Mouse (Mus musculus) spleen, postnatal 14 days (tissue): Measurements from ENCODE around the gene Gdpd2.

Experiments
- DNase-seq, 2 experiments: peaks; one replicate each; pipeline ENCODE4 v3.0.0; 2021 to 2022; ENCODE audit warnings: low spot score in 2 of 2

The Gdpd2 gene

DNA sequence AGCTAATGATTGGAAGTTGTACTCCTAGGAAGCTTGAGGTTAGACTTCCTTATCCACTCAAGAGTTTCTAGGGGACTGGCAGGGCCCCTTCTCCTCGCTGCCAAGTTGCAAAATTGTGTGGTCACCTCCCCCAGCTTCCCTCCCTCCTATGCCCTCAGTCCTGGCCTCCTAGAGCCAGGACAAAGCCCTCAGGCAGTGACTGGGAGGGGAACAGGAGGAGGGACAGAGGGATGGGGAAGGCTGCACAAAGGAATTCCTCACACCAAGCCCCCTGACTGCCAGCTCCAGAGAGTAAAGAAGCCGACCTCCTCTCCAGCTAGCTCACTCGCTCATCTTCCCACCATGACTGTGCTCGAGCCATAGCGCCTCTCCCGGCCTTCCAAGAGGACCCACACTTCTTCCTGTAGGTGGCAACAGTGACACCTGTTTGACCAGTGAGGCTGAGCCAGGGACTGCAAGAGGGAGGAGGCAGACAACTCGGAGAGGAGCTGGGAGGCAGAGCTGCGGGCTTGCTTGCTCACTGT, at the start of gene Gdpd2:
Gdpd2 (plus strand) TSS at position 209 of the 524 bp plus-strand sequence.
- DNase-seq = no peak

DNA sequence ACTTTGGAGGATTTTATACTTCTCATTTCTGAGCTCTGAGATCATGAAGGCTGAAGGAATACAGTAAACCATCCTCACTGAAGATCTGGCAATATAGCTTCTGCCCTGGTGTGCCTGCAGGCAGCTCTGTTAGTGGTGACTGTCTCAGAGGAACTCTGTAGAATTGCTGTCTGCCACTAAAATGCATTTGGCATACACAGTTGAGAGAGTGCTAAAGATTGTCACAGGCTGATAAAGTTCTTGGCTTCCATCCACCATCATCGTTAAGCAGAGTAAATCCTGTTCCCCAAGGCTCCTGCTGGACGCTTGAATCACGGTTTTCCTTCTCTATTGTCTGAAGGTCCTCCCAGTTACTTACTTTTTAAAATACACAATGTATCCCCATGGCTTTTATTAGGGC, 43.1 kb upstream of the Gdpd2 start:
- DNase-seq = no peak

DNA sequence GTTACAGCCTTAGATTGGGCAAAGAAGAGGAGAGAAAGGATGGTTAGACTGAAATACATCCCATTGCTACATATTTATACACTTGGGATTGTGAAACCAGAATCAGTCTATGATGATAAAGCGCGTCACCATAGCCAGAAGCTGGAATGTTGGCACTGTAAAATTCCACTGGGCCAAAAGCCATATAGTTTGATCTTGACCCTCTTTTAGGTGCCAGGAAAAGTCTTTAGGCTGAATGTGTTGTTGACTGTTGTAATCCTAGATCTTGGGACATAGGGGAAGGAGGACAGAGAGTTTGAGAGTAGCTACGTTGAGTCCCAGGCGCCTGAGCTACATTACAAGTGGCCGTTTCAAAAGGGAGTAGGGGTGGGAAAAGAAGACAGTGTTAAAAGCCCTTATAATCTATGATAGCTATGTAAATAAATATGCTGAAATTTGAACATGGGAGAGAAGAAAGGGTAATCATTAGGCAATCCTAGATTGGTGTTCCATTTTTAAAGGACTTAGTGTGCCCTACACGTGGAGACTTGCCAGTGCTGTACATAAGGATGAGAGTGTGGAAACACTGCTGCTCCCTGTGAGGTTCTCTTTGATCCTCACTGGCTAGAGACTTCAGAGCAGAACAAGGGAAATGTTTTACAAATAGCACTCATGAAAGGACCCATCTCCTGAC, 42.2 kb upstream of the Gdpd2 start:
- DNase-seq = no peak

DNA sequence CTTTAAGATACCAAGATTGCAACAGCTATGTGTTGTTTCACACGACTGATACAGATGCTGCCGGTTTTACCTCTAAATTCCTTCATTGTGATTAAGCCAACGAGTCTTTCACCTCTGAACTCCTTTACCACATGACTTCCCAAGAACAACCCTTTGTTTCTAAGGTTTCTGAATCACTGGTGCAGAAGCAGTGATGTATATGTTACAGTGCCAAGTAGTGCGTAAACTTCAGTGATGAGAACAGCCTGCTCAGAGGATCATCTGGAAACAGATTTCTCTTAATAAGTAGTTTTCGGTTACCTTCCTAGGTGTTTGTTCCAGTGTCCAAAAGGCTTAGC, 41.7 kb upstream of the Gdpd2 start:
- DNase-seq = no peak

DNA sequence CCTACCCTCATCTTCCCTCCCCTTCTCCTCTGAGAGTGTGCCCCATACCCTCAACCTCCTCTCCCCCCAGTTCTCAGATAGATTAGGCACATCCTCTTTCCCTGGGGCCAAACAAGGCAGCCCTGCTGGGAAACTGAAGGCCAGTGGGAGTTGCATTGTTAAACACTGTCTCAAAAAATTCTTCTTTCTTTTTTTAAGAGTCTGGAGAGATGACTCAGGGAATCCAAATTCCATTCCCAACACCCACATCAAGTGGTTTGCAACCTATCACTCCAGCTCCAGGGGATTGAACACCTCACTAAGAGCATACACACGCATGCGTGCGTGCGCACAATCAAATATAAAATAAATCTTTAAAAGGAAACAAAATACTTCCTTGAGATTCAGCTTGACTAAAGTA, 32.9 kb upstream of the Gdpd2 start:
- DNase-seq = no peak

DNA sequence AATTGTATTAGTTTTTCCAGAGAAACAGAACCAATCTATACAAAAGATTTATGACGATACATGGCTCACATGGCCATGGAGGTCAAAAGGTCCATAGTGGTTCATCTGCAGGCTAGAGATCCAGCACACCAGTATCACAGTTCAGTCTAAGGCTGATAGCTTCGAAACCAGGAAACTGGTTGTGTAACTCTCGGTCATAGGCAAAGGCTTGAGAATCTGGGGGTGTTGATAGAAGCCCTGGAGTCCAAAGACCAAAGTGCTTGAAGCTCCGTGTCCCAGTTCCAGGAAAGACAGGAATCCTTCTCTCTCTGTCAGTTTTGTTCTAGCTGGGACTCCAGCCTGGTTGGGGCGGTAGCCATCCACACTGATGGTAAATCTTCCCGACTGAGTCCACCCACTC, 21.6 kb upstream of the Gdpd2 start:
- DNase-seq = no peak

DNA sequence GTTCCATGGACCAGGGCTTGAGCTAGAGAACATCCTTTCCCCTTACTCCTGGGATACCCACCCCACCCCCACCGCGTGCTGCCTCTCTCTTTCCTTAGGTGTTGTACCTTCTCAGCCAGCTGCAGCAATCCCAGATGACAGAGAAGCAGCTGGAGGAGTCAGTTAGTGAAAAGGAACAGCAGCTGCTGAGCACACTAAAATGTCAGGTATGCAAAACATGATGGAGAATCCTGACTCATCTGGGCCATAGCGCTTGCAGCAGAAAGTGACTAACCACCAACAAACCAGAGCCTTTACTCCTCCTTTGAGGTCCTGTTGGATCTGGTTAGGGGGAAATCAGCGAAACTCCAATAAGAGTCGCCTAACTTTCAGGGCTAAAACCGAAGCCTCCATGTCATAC, 13.5 kb upstream of the Gdpd2 start:
- DNase-seq = no peak

DNA sequence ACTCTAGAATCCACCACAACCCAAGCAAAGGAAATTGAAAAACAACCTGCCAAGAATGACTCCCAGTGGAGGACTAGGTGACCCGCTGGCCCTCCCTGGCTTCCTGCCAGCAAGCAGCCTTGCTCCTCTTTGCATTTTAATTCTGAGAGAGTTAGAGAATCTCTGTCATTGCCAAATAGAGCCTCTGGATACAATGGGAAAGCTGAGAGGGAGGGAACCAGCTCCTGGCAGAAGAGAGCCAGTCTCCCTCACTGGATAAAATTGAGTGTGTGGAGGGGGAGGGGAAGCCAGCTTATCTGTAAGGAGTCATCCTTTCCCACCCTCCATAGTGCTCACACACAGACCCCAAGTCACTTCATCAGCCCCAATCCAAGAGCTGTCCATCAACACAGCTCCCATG, 726 bp upstream of the Gdpd2 start:
- DNase-seq = no peak

DNA sequence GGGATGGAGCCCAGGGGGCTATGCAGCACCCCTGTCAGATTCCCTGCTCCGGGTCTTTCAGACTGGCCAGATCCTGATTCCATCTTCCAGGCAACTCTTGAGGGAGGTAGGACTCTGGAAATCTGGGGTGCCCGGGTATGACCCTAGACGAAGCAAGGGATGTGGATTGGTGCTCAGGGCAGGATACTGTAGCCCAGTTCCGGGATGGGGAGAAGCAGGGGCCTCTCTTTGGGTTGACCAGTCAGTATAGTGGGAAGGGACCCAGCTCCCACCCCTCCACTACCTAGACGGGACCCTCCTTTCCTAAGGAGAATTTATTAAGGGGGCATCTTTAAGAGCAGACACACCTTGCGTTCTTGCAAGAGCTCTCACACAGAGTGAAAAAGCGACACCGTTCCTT, 593 bp downstream of the Gdpd2 start:
- no peak for DNase-seq

DNA sequence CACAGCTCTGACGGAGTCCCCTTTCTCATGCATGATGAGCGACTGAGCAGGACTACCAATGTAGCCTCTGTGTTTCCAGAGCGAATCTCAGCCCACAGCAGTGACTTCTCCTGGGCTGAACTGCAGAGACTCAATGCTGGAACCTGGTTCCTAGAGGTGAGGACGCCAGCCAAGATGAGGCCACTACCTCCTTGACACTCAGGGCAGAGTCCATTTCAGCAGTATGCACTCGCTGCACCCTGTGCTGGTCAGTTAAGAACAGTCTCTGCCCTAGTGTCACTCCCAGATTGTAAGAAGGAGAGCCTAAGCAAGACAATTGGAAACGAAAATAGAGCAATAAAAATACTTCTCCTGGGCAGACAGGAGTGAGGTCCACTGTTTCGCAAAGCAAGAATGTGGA, 4.7 kb downstream of the Gdpd2 start:
- DNase-seq = no peak

DNA sequence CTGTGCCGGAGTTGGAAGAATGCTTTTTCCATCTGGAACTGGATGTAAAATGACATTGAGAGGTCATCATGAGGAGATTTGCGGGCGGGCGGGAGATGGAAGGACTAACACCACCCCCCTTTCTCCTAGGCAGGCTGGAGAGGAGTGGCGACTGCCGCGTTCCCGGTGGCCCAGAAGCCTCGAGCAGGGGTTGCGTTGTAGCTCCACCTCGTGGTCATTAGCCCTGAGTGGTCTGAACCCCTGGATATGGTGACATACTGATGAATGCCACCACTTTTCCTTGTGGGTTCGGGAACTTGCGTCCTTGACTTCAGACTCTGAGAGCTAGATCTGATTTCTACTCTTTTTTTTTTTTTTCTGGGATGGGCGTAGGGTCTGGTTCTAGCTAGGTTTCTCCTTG, 9.2 kb downstream of the Gdpd2 start:
- DNase-seq = no peak

DNA sequence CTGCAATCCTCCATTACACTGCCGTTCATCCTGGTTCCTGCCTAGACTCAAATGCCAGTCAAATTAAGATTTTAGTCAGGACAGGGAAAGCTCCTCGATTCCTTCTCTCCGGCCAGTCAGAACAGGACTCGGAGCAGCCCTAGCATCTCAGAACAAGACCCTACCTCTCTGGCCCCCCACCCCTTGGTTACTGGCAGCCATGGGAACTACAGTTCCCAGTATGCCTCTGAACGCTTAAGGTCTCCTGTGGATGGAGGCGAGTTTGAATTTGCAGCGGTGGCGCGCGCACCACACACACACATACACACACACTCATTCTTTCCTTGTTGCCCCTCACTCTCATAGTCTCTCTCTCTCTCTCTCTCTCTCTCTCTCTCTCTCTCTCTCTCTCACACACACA, 9.8 kb downstream of the Gdpd2 start:
- no peak for DNase-seq

DNA sequence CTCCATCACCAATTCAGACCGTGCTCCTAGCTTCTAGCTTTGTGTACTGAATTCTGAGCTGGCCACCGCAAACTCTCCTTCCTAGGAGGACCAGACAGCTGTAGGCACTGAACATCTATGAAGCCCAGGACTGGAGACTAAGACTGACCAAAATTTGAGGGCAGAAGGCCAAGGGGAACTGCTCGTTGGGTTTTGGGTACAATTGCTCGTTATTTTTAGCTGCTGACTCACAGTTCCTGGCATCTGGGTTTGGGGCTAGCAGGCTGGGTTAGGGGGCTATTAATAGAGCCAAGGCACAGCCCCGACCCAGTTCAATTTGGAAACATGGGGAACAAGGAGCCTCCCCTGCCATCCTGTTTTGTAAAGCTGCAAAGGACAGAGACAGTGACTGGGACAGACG, 11.1 kb downstream of the Gdpd2 start:
- DNase-seq = no peak

DNA sequence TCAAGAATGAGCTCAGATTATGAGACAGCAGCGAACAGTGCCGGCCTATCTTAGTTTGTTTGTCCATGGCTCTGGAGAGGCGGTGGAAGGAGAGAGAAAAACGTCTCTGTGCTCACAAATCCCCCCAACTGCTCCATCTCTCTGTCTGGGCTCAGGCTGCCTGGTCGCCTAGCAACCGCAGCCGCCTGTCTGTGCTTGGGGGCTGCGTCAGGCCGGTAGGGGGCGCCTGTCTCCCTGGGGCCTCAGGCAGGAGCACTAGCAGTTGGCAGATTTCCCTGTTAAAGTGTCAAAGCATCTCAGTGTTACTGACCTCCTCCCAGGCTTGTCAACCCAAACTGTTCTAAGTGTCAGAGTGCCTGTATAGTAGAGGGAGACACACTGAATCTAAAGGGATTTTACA, 12.3 kb downstream of the Gdpd2 start:
- DNase-seq = peak; percentile 8 to 15

DNA sequence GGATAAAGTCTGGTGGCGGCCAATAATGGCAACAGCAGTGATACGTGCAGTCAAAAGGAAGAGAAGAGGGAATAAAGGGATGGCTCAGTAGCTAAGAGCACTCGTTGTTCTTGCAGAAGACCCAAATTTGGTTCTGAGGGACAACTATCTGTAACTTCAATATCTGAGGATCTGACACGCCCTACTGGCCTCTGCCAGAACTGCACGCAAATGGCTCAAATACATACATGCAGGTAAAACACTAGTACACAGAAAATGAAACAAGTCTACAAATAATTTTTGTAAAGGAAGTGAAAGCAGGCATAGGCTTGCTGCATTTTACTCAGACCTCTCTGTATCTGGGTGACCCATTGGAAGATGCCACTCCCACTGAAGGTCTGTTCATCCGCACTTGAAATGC, 36.2 kb downstream of the Gdpd2 start:
- no peak for DNase-seq

DNA sequence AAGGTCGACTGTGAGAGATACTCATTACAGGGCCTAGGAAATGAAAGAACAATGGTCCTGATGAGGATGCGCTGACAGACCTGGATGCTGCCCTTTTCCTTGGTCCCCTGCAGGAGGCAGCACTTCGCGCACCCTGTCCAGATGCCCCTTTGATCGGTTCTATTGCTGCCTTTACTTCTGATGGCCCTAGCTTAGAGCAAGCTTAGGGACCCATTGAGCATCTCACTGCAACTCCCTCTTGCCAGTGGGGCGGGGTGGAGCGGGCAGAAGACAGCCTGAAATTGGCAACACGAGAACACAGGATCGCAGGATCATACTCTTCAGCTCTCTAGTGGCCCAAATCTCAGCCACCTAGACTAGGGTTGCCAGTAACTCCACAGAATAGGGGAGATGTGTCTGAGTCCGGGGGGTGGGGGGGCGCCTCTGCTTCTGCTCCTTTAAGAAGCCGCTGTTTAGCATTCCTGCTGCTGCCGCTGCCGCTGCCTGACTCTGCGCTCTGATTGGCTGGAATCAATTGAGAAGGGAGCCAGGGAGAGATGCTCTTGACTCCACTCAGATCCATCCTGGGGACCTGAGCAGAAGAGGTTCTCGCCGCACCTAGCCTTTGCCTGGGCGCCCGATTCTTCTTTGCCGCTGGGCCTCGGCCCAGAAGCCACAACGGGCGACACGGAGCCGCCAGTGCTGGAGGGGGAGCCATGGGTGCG, 37.7 kb downstream of the Gdpd2 start, which contains the start of gene Dlg3:
Dlg3 (plus strand) TSS at position 542 of the 704 bp plus-strand sequence.
- DNase-seq = no peak

DNA sequence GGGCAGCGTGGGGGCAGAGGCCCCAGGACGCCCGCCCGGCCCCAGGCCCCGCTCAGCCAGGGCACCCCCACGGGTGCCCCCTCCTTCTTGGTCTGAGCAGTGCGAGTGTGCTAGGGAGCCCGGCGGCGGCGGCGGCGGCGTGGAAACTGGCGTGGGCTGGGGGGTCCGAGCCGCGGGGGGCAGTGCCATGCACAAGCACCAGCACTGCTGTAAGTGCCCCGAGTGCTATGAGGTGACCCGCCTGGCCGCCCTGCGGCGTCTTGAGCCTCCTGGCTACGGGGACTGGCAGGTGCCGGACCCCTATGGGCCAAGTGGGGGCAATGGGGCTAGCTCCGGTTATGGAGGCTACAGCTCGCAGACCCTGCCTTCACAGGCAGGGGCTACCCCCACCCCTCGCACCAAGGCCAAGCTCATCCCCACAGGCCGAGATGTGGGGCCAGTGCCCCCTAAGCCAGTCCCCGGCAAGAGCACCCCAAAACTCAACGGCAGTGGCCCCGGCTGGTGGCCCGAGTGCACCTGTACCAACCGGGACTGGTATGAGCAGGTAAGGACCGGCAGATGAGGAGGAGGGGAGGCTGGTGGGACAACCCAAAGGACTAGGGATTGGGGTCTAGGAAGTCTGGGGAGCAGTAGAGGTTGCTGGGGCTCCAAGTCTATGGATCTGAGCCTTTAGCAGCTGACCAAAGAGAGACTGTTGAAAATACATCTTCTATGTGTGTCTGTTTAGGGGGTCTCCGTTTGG, 38.4 kb downstream of the Gdpd2 start:
- DNase-seq = no peak

DNA sequence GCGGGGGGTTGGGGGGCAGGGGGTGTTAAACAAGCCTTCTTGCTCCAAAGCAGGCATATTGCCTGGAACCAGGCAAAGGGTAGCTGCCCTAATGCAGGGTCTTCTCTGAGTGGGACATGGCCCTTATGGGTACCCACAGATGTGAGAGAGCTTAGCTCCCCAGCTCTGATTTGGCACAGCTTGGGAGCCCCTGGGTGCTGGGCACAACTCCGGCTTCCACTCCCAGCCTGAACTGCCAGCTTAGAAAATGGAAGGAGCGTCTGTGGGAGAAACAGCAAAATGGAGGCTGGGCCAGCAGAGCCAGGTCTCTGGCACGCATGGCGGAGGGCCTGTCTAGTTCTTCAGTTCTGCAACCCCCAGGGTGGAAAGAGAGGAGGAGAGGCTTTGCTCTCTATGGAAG, 39.6 kb downstream of the Gdpd2 start:
- no peak for DNase-seq

DNA sequence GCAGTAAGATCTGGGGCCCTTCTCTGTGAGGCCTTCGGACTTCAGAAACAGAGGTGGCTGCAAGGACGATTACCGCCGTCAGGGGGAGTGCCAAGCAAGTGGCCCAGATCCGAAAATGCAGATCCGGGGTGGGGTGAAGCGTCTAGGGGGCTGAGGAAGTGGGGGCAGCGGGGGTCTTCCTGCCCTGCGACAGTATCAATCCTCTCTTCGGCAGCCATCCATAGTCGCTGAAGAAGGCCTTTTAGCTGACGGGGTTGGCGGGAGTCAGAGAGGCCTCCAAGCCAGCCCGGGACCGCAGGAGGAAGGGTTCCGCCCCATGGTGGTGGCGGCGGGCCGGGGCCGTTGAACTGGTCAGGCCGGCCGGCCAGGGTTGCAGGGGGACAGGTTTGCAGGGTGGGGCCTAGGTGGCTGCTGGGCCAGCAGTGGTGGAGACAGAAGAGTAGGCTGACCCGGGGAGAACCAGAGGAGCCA, 44.7 kb downstream of the Gdpd2 start:
- DNase-seq = peak; percentile 18 to 43

DNA sequence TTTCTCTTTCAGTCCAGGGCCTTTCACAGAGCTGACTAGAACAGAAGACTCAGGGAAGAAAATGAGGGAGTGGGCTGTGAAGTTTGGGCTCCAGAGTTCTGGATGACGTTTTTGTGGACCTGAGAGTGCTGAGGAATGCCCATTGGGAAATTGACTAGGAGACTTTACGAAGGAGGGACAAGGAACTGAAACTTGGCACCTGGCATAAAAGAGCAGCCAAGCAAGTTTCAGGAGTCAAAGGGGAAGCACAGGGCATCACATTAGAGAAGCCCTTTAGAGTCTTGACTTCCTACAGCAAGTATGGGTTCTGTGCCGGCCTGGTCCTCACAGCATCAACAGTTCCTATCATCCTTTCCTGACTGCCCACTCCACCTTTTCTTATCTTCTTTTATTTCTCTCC, 45.7 kb downstream of the Gdpd2 start:
- DNase-seq = no peak

DNA sequence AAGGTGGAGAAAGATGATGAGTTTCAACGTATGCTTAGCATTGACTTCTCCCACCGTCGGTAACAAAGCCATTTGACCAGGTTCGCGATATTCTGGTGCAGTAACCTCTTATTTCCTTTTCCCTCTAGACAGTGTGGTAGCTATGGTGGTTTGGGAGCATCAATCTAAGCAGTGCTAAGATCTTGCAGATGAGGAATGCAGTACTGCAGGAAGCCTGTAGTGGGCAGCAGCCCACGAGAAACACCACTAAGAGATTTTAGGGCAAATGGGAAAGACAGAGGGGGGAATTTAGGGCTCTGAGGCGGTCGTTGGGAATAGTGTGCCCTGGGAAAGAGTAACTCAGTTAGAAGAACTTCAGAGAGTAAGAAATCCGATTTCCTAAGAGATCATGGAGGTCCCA, 46.8 kb downstream of the Gdpd2 start:
- peak in 1 of 2 experiments; percentile 4 for DNase-seq

DNA sequence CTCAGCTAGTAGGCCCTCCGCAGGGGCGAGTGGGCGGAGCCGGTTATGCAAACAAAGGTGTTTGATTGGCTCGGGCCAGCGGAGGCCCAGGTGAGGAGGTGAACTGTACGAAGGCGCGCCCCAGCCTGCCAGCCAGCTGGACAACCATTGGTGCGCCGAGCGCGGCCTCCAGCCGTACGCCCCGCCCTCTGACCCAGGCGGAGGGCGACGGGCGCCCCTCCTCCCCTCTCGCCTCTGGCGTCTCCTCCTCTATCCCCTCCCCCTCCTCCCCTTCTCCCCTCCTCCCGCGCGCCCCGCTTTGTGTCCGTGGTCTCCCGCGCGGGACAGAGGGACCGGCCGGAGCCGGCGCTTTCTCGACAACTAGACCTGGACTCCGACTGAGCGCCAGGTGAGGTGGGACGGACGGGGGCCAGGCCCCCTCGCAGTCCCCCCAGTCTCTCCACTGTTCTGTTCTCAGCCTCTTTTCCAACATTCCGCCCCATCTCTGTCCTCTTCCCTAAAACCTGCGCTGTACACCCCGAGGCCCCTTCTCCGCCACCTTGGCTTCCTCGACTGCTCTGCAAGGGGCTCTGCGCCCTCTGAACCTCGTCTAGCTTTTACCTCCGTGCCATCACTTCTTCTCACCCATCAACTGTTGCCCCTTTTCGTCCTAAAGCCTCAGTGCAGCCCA, 47.4 kb downstream of the Gdpd2 start:
- DNase-seq = peak; percentile 11 to 30
